Mouse (Mus musculus) G1E (cell line): ENCODE data around the gene Sprr2d. TPM values are rescaled to one million over a fixed set of nuclear protein-coding genes. Genes with fewer than 3 reads are reported as not detected.

ENCODE experiments used
- ATAC-seq: 2 replicates; pipeline ENCODE4 v1.8.0; 2016; ENCODE audit warnings: mild to moderate bottlenecking; ENCODE audit not compliant: insufficient number of reproducible peaks, poor library complexity, low FRiP score, severe bottlenecking; ENCODE audit errors: extremely low read depth
- DNase-seq: peaks from one replicate; pipeline ENCODE4 v3.0.0; 2012; ENCODE audit warnings: low spot score
- H3K27me3 ChIP-seq: 2 replicates; pipeline ENCODE4 v1.6.1; 2012; ENCODE audit warnings: mild to moderate bottlenecking, low read length, inconsistent platforms; ENCODE audit not compliant: insufficient read depth
- H3K36me3 ChIP-seq: replicated peaks from 2 replicates; pipeline ENCODE3; 2012; ENCODE audit warnings: mild to moderate bottlenecking, inconsistent platforms
- H3K4me1 ChIP-seq: 2 replicates; pipeline ENCODE4 v1.6.1; 2012; ENCODE audit warnings: low read depth, low read length, inconsistent platforms, mixed read lengths; ENCODE audit not compliant: insufficient read depth
- H3K4me3 ChIP-seq: 2 replicates; pipeline ENCODE4 v1.5.1; 2012; ENCODE audit warnings: low read depth, mild to moderate bottlenecking, inconsistent platforms, low read length, moderate library complexity, mixed read lengths
- H3K9me3 ChIP-seq: replicated peaks from 2 replicates; pipeline ENCODE4 v1.6.1; 2012; ENCODE audit warnings: inconsistent platforms
- CTCF ChIP-seq: IDR thresholded peaks from 2 replicates; pipeline ENCODE4 v1.5.1; 2012; ENCODE audit warnings: low read depth, low read length, inconsistent platforms, mixed read lengths
- GATA1 ChIP-seq: IDR thresholded peaks from 2 replicates; pipeline ENCODE4 v1.6.1; 2012; ENCODE audit warnings: borderline replicate concordance, low read length, inconsistent platforms, mixed read lengths
- GATA2 ChIP-seq: IDR thresholded peaks from 2 replicates; pipeline ENCODE4 v1.6.1; 2012; ENCODE audit warnings: low read depth, low read length, inconsistent platforms, borderline replicate concordance
- POLR2AphosphoS5 ChIP-seq: IDR thresholded peaks from 2 replicates; pipeline ENCODE4 v1.6.1; 2012; ENCODE audit warnings: low read depth, low read length, inconsistent platforms; ENCODE audit not compliant: insufficient replicate concordance
- TAL1 ChIP-seq: conservative IDR thresholded peaks from 2 replicates; pipeline ENCODE4 v1.6.1; 2012; ENCODE audit warnings: low read depth, low read length, inconsistent platforms, mixed read lengths
- polyA plus RNA-seq: library from polyadenylated mRNA; stranded (reverse); fragments of >175 nt; gene quantifications from 2 replicates; pipeline ENCODE4 v1.2.3, GENCODE M21; 2012
- total RNA-seq, 2 experiments: library from RNA; stranded (forward) in 1 of 2; stranded (reverse) in 1 of 2; fragments of 200-1000 nt in 1 of 2; fragments of >200 nt in 1 of 2; fragmentation: Nextera tagmentation in 1 of 2; gene quantifications; 2 replicates each; pipeline ENCODE4 v1.2.3; 2014 to 2017

Sprr2d gene
- total RNA-seq (2014; fragmentation: Nextera tagmentation): not detected in 2 replicates
- not detected in 2 replicates for total RNA-seq (2017)
- polyA plus RNA-seq: not detected in 2 replicates

DNA sequence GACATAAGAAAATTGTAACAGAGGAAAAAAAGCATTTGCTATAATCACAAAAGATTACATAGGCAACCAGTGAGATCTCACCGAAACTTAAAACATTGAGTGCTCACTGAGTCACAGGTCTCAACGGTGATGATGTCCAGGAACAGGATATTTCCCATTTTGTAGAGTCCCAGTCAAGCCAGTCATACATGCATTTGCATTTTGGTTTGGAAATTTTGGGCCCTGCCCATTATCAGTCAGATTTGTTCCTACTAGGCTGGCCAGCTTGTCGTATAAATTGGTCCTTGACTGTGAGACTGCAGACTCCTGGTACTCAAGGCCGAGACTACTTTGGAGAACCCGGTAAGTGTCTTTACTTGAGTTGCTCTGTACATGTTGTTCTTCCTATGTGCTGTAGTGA lies at the start of gene Sprr2d:
Gene Sprr2d, plus strand, starts transcription at position 301 of the 400 bp plus-strand sequence.
- DNase-seq (no peak), ATAC-seq (no peak)
- H3K4me3 ChIP-seq: no peak within 1 kb of the TSS
- no peaks in the 10 kb centered on the region for H3K27me3 ChIP-seq
- H3K4me1 ChIP-seq: no peaks in the 10 kb centered on the region
- H3K36me3 ChIP-seq: no peaks in the 10 kb centered on the region
- TF ChIP-seq GATA2: no peak
- TF ChIP-seq GATA1: no peak
- TF ChIP-seq CTCF: no peak
- TF ChIP-seq POLR2AphosphoS5: no peak
- no peak for TF ChIP-seq TAL1
- no peaks in the 10 kb centered on the region for H3K9me3 ChIP-seq

GRCm38 (mm10) chr3:92307406-92307805 lies 31.5 kb upstream of the Sprr2d start:
- TF ChIP-seq POLR2AphosphoS5: no peak
- TF ChIP-seq GATA2: no peak
- TF ChIP-seq CTCF: no peak
- TF ChIP-seq GATA1: no peak
- no peak for TF ChIP-seq TAL1
- no peaks in the 10 kb centered on the region for H3K4me1 ChIP-seq
- no peak for DNase-seq

GRCm38 (mm10) chr3:92316320-92316719 lies 22.6 kb upstream of the Sprr2d start, which contains the start of gene Sprr2b:
TSS of gene Sprr2b (plus strand) at chr3:92316620.
- Histone ChIP-seq H3K36me3 (no peaks in the 10 kb centered on the region), H3K4me3 (no peak within 1 kb of the TSS), H3K9me3 (0 out of 2 replicates have a peak, but pooled peaks cover 2% of the 10 kb centered on the region), H3K27me3 (no peaks in the 10 kb centered on the region), H3K4me1 (no peaks in the 10 kb centered on the region)
- ATAC-seq (no peak), DNase-seq (no peak)
- no peak for TF ChIP-seq GATA2
- TF ChIP-seq POLR2AphosphoS5: no peak
- no peak for TF ChIP-seq CTCF
- no peak for TF ChIP-seq TAL1
- TF ChIP-seq GATA1: no peak

More at GRCm38 (mm10) chr3:92307406-92307805, 31.5 kb upstream of the Sprr2d start:
- Histone ChIP-seq H3K4me3 (no peak overlapping the region), H3K27me3 (no peaks in the 10 kb centered on the region), H3K9me3 (no peaks in the 10 kb centered on the region), H3K36me3 (no peaks in the 10 kb centered on the region)
- ATAC-seq: no peak

- no peaks in the 10 kb centered on the region for H3K4me1 ChIP-seq
- H3K27me3 ChIP-seq: no peaks in the 10 kb centered on the region
- no peak for DNase-seq
- ATAC-seq: no peak
- H3K9me3 ChIP-seq: 0 out of 2 replicates have a peak, but pooled peaks cover 2% of the 10 kb centered on the region
- TF ChIP-seq GATA2 (no peak), TAL1 (no peak), CTCF (no peak), POLR2AphosphoS5 (no peak), GATA1 (no peak)
- no peaks in the 10 kb centered on the region for H3K36me3 ChIP-seq
- no peak overlapping the region for H3K4me3 ChIP-seq
Observed at GRCm38 (mm10) chr3:92317384-92317783, 21.6 kb upstream of the Sprr2d start.

- H3K4me3 ChIP-seq: no peak overlapping the region
- no peak for TF ChIP-seq CTCF
- no peak for TF ChIP-seq GATA2
- no peak for TF ChIP-seq GATA1
- TF ChIP-seq TAL1: no peak
- TF ChIP-seq POLR2AphosphoS5: no peak
- ATAC-seq: no peak
- no peaks in the 10 kb centered on the region for H3K36me3 ChIP-seq
- H3K4me1 ChIP-seq: no peaks in the 10 kb centered on the region
- no peak for DNase-seq
- no peaks in the 10 kb centered on the region for H3K27me3 ChIP-seq
- H3K9me3 ChIP-seq: no peaks in the 10 kb centered on the region
Observed at GRCm38 (mm10) chr3:92336278-92336677, 2.7 kb upstream of the Sprr2d start.

- no peaks in the 10 kb centered on the region for H3K36me3 ChIP-seq
- no peak for TF ChIP-seq GATA2
- no peak for TF ChIP-seq POLR2AphosphoS5
- no peak for TF ChIP-seq TAL1
- TF ChIP-seq CTCF: no peak
- no peak for TF ChIP-seq GATA1
- no peaks in the 10 kb centered on the region for H3K9me3 ChIP-seq
- ATAC-seq: no peak
- H3K4me3 ChIP-seq: no peak within 1 kb of the TSS
- no peak for DNase-seq
- H3K27me3 ChIP-seq: no peaks in the 10 kb centered on the region
- no peaks in the 10 kb centered on the region for H3K4me1 ChIP-seq
Observed at GRCm38 (mm10) chr3:92351843-92352242, 12.9 kb downstream of the Sprr2d start, which contains the start of gene Sprr2e. TSS of gene Sprr2e (plus strand) at chr3:92352143.

DNA sequence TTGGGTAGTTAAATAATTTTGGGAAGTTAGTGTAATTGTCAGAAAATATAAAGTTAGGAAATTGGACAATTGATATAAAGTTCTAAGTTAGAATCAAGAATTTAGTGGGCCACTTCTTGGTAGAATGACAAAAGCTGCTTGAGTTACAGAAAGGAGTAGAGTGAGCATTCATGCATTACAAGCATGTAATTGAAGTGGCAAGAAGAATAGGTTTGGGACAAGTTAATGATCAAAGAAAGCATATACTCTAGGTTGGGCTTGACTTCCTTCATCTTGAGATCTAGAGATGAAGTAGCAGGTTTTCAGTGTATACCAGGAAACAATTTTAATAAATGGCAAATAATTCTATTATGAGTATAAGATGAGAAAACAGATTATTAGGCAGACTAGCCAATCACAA lies 22.7 kb downstream of the Sprr2d start:
- TF ChIP-seq GATA1 (no peak), POLR2AphosphoS5 (no peak), TAL1 (no peak), GATA2 (no peak), CTCF (no peak)
- H3K9me3 ChIP-seq: no peaks in the 10 kb centered on the region
- ATAC-seq (no peak), DNase-seq (no peak)
- H3K36me3 ChIP-seq: no peaks in the 10 kb centered on the region
- H3K4me3 ChIP-seq: no peak overlapping the region
- no peaks in the 10 kb centered on the region for H3K4me1 ChIP-seq
- H3K27me3 ChIP-seq: no peaks in the 10 kb centered on the region
